Mouse (Mus musculus) urinary bladder, postnatal 10 days (tissue): ENCODE data around the gene Ddr2.

Experiments
- DNase-seq: peaks from one replicate; pipeline ENCODE4 v3.0.0; 2022; ENCODE audit warnings: low spot score

The Ddr2 gene

DNA sequence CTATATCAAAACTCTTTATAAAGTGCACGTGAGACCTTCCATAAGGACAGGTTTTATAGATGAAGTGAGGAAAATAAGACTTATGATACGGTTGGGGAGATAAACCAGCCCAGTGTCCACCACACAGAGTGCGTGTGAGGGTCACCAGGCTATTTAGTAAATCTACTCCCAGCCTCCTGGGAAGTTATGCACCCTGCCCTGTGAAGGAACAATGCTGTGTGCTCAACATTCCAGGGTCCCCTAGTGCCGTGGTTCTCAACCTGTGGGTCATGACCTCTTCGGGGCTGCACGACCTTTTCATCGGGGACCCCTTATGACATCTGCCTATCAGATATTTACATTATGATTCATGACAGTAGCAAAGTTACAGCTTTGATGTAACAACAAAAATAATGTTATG, 162.3 kb downstream of the Ddr2 start:
- no peak for DNase-seq

DNA sequence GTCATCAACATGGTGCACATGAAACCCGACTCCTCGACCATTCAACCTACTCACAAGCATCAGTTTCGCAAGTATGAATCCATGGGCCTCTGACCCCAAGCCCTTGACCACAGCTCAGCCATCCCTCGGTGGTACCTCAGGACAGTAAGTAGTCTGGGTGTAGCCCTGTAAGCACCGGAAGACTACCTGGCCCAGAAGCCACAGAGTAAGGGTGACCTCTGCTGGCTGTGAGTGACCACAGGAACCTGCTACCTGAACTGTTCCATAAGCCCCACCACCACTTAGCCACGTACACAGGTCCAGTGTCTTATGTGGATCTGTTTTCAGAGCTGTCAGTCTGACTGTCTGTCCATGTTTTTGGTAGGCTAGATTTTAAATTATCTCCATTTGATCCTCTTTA, 162.9 kb downstream of the Ddr2 start:
- DNase-seq = no peak

DNA sequence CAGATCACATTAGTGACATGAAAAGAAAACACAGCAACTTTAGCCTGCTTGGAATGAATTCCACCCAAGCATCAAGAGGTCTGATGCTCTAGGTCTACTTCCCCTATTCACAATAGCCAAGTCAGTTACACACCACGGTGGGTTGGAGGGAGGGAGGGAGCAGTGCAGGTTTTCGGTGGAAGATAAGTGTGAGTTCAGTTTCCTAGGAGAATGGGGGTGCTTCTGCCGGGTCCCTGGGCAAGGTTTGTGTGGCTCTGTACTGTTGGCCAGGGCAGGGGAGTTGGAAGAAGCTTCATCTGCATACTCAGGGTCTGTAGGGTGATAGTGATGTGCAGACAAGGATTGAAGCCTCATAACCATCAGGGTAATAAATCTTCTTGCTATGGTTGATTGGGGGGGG, 164.6 kb downstream of the Ddr2 start:
- DNase-seq = no peak

DNA sequence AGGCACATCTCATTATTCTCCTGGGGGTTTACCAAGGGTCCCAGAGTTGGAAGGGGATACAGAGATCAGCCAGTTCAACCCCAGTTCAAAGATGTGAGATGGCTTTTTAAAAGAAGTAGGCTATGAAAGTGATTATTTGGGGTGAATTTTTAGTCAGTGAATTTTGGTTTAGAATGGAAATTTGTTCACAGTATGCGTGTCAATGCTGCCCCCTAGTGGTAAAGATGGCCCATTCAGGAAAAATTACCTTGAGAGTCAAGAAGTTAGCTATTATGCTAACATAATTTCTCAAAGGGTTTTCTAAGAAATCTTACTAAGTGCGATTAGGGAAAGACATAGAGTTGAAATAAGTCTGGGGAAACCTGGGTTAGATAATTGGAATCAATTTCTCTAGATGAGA, 171.2 kb downstream of the Ddr2 start:
- no peak for DNase-seq

DNA sequence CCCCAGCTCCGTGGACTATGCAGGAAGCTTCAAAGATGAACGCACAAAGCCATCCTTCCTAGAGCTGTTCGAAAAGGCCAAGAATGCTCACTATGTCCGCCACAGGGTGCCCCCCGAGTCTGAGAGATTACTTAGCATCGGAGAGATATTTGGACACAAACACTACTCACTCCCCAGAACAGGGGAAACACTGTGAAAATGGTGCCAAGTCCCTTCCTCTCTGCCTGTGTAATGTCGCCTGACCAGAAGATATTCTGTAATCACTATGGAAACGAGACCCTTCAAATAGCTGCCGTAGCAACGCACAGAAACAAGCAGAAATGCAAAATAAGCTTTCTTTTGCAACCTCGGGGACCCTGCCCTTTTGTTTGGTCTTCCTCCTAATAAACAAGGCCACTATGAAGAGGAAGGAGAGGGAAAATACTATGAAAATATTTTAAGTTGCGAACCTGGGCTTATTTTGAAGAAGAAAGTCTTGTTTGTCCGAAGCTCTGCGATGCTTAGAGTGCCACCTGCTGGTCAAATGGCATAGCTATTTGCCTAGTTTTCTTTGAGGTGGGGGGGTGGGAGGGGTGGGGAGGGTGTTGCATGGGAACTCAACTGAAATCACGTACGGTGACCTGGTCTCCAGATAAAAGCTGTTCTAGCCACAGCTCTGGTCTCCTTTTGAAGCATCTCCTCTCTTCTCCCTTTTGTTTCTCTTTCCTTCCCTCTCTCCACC, 176.4 kb downstream of the Ddr2 start:
- no peak for DNase-seq

DNA sequence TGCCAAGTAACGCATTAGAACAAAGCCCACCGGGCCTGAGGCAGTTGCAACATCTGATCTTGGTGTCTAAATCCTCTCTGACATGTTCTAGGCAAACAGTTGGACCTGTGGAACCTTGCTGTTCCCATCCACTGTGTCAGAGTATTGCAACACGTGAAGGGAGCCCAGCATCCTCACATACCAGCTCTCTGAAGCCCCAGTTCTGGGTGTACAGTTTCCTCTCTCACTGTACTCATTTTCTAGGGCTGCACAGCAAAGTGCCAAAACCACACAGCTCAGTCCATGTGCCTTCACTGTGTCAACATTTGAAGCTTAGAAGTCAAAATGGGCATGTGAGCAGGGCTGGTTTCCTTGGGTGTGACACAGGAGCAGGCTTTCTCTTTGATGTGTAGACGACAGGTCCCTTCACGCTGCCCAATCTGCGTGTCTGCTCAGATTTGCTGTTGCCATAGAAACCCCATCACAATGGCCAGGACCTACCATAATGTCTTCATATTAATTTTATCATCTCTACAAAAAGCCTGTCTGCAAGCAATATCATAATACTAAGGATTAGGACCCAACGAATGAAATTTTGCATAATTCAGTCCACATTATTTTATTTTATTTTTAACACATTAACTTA, 178.3 kb downstream of the Ddr2 start:
- DNase-seq = no peak

- DNase-seq = no peak
Observed at GRCm38 (mm10) chr1:169931698-169932097, 178.9 kb downstream of the Ddr2 start.

- no peak for DNase-seq
Observed at GRCm38 (mm10) chr1:169928454-169928971, 182.0 kb downstream of the Ddr2 start, which contains the start of gene Ccdc190. TSS of gene Ccdc190 (plus strand) at chr1:169928648.

GRCm38 (mm10) chr1:169927753-169928369, 182.7 kb downstream of the Ddr2 start:
- no peak for DNase-seq

- DNase-seq = no peak
Observed at GRCm38 (mm10) chr1:169924567-169924966, 186.0 kb downstream of the Ddr2 start.
